Mouse (Mus musculus) embryonic facial prominence, embryonic 15.5 days (tissue): ENCODE data around the gene Sh3pxd2a. TPM values are rescaled to one million over a fixed set of nuclear protein-coding genes. Genes with fewer than 3 reads are reported as not detected.
A peak's percentile ranks its signal among the peaks of the same experiment; 100 is the strongest.

Experiments used
- ATAC-seq: fragments of 200-750 bp; cut with Nextera tagmentation; 2 replicates; pipeline ENCODE4 v1.8.0; 2017; ENCODE audit warnings: low read depth, moderate TSS enrichment; ENCODE audit not compliant: insufficient number of reproducible peaks, low FRiP score, low TSS enrichment
- H3K27ac ChIP-seq: fragments of 300-500 bp; sonication (generic); replicated peaks from 2 replicates; pipeline ENCODE4 v1.5.1; 2015; ENCODE audit warnings: mild to moderate bottlenecking, inconsistent platforms
- H3K27me3 ChIP-seq: fragments of 300-500 bp; sonication (generic); 2 replicates; pipeline ENCODE4 v1.6.1; 2015; ENCODE audit warnings: inconsistent platforms
- H3K36me3 ChIP-seq: fragments of 300-500 bp; sonication (generic); 2 replicates; pipeline ENCODE4 v1.6.1; 2015; ENCODE audit warnings: mild to moderate bottlenecking, inconsistent platforms
- H3K4me1 ChIP-seq: fragments of 300-500 bp; sonication (generic); 2 replicates; pipeline ENCODE4 v1.6.1; 2015; ENCODE audit warnings: inconsistent platforms
- H3K4me2 ChIP-seq: fragments of 300-500 bp; sonication (generic); replicated peaks from 2 replicates; pipeline ENCODE4 v1.6.1; 2015; ENCODE audit warnings: mild to moderate bottlenecking, inconsistent platforms
- H3K4me3 ChIP-seq: fragments of 300-500 bp; sonication (generic); replicated peaks from 2 replicates; pipeline ENCODE4 v1.5.1; 2015; ENCODE audit warnings: mild to moderate bottlenecking, inconsistent platforms
- H3K9ac ChIP-seq: fragments of 300-500 bp; sonication (generic); 2 replicates; pipeline ENCODE4 v1.6.1; 2015; ENCODE audit warnings: inconsistent platforms
- H3K9me3 ChIP-seq: fragments of 300-500 bp; sonication (generic); replicated peaks from 2 replicates; pipeline ENCODE4 v1.6.1; 2016; ENCODE audit warnings: inconsistent platforms
- WGBS: fragments of 180-500 bp; shearing (Covaris S2); methylation state at CpG from one replicate; pipeline ENCODE4 v1.1.7; 2015; 5-methylcytosine and 5-hydroxymethylcytosine counted together
- polyA plus RNA-seq: library from polyadenylated mRNA; unstranded; fragments of >200 nt; fragmentation: Nextera tagmentation; extraction: Ambion mirVana; gene quantifications from 2 replicates; pipeline ENCODE4 v1.2.1, GENCODE M21; 2015

The Sh3pxd2a gene
- polyA plus RNA-seq, 1 experiment from 2014 or later: 15.8 TPM

DNA sequence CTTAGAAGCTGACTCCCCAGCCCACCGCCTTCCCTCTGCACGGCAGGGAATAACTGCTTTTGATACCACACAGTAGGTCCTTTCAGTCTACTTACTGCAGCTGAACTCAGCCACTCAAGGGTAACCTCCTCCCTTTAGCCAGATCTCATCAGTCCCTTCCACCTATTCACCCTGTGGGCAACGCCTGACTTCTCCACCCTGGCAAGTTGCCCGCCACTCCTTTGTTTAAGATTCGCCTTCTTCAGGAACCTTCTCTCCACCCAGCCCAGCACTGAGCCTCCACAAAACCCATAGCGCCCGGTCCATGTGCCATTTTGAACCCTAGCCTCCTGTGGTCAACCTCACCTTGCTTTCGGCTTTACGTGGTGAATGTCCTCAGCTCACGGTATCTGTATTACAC, 161.1 kb downstream of the Sh3pxd2a start:
- Histone ChIP-seq H3K4me2 (no peak overlapping the region), H3K4me3 (no peak overlapping the region), H3K9ac (no peak overlapping the region; the same call in 1 of the 2 replicates), H3K9me3 (no peaks in the 10 kb centered on the region), H3K27ac (peak overlapping the region; percentile 82), H3K36me3 (peaks cover 55% of the 10 kb centered on the region), H3K27me3 (no peaks in the 10 kb centered on the region), H3K4me1 (peaks cover 74% of the 10 kb centered on the region)
- no peak for ATAC-seq
- WGBS: 82% methylated on average over 10 of the region's 10 CpGs

DNA sequence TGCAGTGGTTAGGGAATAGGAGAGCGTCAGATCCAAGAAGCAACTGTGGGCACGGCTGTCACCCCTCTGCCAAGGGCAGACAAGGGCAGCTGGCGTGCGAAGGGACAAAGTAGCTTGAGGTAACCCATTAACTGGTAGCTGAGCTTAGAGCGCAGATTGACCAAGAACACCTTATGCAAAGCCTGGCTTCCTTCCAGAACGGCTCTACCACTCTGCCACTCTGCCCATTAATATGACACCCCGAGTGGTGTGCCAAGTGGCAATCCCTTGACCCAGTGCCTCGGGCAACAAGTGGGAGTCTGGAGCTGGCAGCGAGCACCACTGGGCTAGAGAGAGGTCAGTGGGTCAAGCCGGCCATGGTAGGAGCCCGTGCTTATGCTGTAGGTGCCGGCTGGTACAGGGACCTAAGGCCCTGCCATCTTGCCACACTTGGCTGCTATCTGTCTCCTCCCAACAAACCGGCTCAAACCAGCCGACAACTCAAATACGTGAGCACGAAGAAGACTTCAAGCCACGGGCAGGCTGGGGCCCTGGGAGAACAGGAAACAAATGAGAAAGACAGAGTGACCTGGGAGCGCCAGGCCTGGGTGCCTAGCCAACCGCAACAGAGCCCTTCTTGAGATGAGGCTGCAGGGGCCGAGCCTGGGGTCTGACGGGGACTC, 161.9 kb downstream of the Sh3pxd2a start:
- WGBS: 48% methylated on average over 21 of the region's 21 CpGs
- Histone ChIP-seq H3K4me3 (no peak overlapping the region), H3K9me3 (no peaks in the 10 kb centered on the region), H3K27me3 (no peaks in the 10 kb centered on the region), H3K36me3 (peaks cover 55% of the 10 kb centered on the region), H3K4me1 (peaks cover 79% of the 10 kb centered on the region), H3K9ac (0 out of 2 replicates have a peak overlapping the region, but pooled peaks have one; percentile 9), H3K4me2 (no peak overlapping the region), H3K27ac (peak overlapping the region; percentile 82)
- ATAC-seq: no peak

DNA sequence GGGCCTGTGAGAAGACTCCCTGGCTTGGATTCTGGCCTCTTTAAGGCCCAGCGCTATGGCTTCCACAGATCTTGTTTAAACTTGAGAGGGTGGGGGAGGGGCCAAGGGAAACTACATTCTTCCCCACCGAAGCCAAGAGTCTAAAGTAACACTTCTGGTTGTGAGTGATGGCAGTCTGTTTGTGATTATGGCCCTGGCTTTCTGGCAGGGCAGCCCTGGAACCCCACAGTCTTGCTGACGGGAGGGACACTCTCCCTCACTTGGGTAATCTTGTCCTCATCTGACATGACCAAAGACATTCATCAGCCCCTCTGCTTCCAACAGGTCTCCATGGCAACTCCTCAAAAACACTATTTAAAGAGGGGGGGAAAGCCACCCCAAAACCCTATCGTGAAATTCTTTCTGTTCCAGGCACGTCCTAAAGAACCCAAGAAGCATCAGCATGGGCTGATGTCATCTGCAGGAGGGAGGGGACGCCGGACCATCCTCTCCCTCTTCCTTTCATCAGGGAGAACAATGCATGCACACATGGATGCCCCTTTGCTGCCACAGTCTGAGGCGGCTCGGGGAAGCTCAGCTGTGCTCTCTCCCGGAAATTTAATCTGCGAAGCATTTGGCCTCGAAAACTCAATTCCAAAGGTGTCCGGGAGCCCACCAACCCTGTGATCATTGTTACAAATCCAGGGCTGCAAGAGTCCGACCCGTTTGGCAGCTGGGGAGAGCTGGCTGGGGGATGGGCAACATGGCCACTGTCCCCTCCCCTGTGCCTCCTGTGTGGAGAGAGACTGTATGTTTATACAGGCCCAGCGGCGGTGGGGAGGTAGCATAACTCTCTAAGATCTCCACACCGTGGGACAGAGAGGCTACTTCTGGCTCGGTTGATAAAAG, 162.7 kb downstream of the Sh3pxd2a start:
- H3K9ac ChIP-seq: 0 out of 2 replicates have a peak overlapping the region, but pooled peaks have one; percentile 9
- peak; percentile 70 for ATAC-seq
- peak overlapping the region; percentile 24; the same call in 1 of the 2 replicates for H3K4me2 ChIP-seq
- H3K36me3 ChIP-seq: peaks cover 52% of the 10 kb centered on the region
- 4% methylated on average over 19 of the region's 19 CpGs for whole genome bisulfite sequencing
- H3K4me1 ChIP-seq: peaks cover 86% of the 10 kb centered on the region
- H3K4me3 ChIP-seq: no peak overlapping the region
- H3K27me3 ChIP-seq: no peaks in the 10 kb centered on the region
- H3K27ac ChIP-seq: peak overlapping the region; percentile 82
- H3K9me3 ChIP-seq: no peaks in the 10 kb centered on the region

DNA sequence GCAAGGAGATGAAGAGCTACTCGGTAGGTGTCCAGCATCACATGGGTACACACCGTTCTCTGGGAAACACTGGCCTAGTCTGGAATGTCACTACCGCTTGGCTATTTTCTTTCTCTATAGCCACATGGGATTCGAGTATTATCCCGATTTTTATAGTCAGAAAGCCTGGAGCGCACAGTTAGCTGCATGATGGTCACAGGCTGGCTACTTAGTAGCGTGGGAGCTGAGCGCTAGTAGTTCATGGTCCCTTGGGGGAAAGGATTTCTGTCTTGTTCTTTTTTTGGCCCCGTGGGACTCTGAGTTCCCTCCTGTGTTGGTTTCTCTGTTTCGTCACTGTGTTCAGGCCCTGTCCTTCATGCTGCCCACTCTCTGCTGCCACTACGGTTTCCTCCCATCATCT, 166.1 kb downstream of the Sh3pxd2a start:
- ATAC-seq: no peak
- H3K4me1 ChIP-seq: peaks cover 73% of the 10 kb centered on the region
- no peak overlapping the region for H3K4me2 ChIP-seq
- WGBS: 75% methylated on average over 11 of the region's 11 CpGs
- peak overlapping the region; percentile 65; the same call in 1 of the 2 replicates for H3K27ac ChIP-seq
- H3K9me3 ChIP-seq: no peaks in the 10 kb centered on the region
- no peak overlapping the region for H3K9ac ChIP-seq
- peaks cover 38% of the 10 kb centered on the region for H3K36me3 ChIP-seq
- H3K4me3 ChIP-seq: no peak overlapping the region
- H3K27me3 ChIP-seq: no peaks in the 10 kb centered on the region

DNA sequence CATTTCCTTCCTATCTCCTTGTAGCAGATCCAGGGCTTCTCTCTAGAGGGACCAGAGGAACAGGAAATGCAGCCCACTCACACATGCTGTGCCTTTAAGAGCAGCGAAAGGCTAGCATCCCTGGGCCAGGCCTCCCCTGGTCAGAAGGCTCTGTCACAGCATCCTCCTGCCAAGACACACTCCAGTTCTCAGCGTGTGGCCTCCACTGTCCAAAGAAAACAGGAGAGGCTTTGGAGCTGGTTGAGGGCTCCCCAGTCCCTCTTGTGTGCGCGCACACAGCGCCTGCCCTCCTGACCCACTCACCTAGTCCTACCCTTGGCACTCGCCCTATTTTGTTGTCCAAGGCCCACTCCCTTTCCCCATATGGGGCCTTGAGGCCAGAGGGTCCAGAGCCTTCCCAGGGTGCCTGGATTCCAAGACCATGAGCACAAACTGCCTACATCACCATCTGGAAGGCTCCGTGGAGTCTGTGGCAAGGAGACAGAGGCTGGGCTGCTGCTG, 171.7 kb downstream of the Sh3pxd2a start:
- no peak for ATAC-seq
- Histone ChIP-seq H3K4me3 (no peak overlapping the region), H3K9ac (no peak overlapping the region; the same call in 1 of the 2 replicates), H3K9me3 (no peaks in the 10 kb centered on the region), H3K4me1 (peaks cover 71% of the 10 kb centered on the region), H3K27ac (peak overlapping the region; percentile 82), H3K4me2 (no peak overlapping the region), H3K36me3 (peaks cover 30% of the 10 kb centered on the region), H3K27me3 (no peaks in the 10 kb centered on the region)
- WGBS: 42% methylated on average over 7 of the region's 7 CpGs

DNA sequence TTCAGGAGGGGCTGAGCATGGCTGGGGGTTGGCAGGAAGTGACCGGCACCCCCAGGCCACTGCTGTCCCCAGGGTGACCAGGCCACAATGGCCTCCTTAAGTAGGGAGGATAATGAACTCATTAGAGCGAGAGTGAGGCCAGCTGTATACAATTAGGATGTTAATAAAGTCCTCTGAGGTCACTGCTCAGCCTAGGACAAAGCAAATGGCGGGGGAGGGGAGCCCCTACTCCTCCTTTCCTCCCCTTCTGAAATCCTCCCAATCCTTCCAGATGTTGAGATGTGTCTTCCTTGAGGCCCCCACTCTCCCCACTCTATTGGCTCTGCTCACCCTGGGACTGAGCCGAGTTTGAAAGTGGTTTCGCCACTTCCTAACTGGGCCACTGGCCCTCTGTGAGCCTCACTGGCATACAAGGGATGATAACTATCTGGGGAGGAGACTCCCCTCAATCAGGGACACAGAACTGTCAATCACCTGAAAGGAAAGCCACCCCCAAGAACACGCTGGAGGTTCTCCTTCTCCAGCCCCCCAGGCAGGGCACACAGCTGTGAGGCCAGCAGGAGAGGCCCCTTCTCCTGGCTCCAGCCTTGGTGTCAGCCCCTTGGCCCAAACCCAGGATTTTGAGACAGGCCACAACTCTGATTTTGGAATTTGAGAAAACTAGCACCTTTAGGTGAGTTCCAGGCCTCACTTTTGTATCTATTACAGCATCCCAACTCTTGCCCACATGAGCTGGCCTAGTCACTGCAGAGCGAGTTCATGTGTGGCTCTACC, 172.7 kb downstream of the Sh3pxd2a start:
- Histone ChIP-seq H3K27ac (peak overlapping the region; percentile 82), H3K4me3 (no peak overlapping the region), H3K9me3 (no peaks in the 10 kb centered on the region), H3K27me3 (no peaks in the 10 kb centered on the region), H3K36me3 (peaks cover 41% of the 10 kb centered on the region), H3K9ac (no peak overlapping the region), H3K4me1 (peaks cover 64% of the 10 kb centered on the region), H3K4me2 (peak overlapping the region; percentile 0; the same call in 1 of the 2 replicates)
- WGBS: 30% methylated on average over 7 of the region's 7 CpGs
- ATAC-seq: peak; percentile 43; the same call in 1 of the 2 replicates

DNA sequence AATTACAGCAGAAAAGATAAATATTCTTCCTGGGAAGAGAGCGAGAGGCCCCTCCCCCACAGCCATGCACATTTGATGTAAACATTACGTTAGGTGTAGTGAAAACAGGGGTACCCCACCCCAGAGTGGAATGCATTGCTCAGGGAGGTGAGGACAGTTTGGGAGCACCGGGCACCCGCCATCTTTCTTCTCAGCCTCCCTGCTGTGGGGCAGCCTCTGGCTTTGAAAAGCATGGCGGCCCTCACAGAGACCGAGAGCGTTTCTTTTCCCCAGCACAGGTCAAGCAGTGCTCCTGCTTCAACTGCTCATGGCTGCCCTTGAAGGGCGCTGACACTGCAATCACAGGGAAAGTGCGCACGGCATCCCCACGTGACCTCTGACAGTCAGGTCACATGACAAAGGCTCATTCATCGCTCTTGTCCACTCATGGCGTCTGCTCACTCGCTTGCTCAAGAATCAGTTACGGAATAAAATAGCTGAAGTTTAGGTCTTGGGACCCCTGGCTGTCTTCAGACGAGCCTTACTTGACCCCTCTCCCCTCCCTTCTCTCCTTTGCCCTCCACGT, 177.2 kb downstream of the Sh3pxd2a start:
- peaks cover 71% of the 10 kb centered on the region for H3K36me3 ChIP-seq
- no peak overlapping the region for H3K4me3 ChIP-seq
- no peak overlapping the region for H3K27ac ChIP-seq
- no peak for ATAC-seq
- H3K9ac ChIP-seq: no peak overlapping the region
- WGBS: 64% methylated on average over 17 of the region's 17 CpGs
- no peak overlapping the region for H3K4me2 ChIP-seq
- H3K9me3 ChIP-seq: no peaks in the 10 kb centered on the region
- no peaks in the 10 kb centered on the region for H3K27me3 ChIP-seq
- peaks cover 53% of the 10 kb centered on the region for H3K4me1 ChIP-seq

DNA sequence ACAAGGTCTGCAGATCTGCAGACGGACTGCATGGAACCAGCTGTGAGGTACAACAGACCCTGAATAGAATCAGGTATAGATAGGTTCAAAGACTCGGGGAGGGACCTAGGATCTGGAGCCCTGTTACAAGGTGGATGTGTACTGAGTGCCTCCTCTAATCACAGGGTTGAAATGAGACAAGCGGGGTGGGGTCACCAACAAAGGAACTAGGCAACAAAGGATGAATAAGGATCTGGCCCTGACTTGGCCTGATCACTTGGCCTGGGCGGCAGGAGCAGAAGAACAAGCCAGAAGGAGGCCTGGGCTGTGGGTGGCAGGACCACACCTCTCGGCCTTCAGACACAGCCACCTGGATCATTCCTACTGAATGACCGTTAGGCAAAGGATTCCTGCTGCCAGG, 178.6 kb downstream of the Sh3pxd2a start:
- 81% methylated on average over 6 of the region's 6 CpGs for WGBS
- Histone ChIP-seq H3K9me3 (no peaks in the 10 kb centered on the region), H3K27ac (no peak overlapping the region), H3K4me2 (no peak overlapping the region), H3K9ac (no peak overlapping the region), H3K4me1 (peaks cover 53% of the 10 kb centered on the region), H3K36me3 (peaks cover 81% of the 10 kb centered on the region), H3K27me3 (no peaks in the 10 kb centered on the region), H3K4me3 (no peak overlapping the region)
- no peak for ATAC-seq

DNA sequence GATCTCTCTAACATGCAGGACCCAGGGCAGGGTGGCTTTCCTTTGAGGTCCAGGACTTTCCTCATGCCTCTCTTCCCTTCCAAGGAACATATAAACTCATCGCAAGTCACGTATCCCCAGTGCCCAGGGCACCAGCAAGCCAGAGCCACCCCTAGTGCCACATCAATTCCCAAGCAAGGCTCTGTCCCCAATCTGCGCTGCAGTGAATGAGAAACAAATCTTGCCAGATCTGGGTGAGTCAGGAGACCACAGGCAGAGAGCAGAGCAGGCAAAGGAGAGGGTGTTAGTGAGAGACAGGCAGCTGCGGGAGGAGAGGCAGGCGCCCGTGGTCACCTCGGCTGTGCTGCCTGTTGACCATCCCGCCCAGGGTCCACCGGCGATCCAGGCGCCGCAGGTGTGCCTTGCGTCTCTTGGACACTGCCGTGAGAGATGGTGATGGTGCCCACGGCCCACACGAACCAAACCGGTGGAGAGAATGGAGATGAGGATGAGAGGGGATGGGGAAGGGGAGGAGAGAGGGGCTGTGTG, 181.4 kb downstream of the Sh3pxd2a start:
- ATAC-seq: no peak
- H3K4me2 ChIP-seq: no peak overlapping the region
- 95% methylated on average over 17 of the region's 17 CpGs for WGBS
- H3K4me1 ChIP-seq: peaks cover 60% of the 10 kb centered on the region
- peaks cover 86% of the 10 kb centered on the region for H3K36me3 ChIP-seq
- H3K9me3 ChIP-seq: no peaks in the 10 kb centered on the region
- H3K4me3 ChIP-seq: no peak overlapping the region
- no peak overlapping the region for H3K9ac ChIP-seq
- H3K27ac ChIP-seq: peak overlapping the region; percentile 93
- H3K27me3 ChIP-seq: no peaks in the 10 kb centered on the region

DNA sequence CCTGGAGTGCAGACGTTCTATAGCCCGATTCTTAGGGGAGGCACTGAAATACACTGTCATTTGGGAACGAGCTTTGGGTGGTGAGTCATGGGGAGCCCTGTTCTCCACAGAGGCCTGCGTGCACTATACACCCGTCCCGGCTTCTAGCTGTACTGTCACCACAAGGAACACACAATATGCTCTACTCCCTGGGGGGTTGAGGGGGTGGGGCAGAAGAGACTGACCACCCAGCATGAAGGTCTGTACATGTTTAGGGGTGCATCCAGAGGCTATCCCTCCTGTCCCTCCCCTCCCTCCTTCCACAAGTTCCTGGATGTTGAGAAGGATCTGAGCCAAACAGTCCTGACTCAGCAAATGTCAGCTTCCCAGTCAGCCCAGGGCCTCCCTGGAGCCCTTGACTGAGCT, 182.1 kb downstream of the Sh3pxd2a start:
- peaks cover 63% of the 10 kb centered on the region for H3K4me1 ChIP-seq
- no peaks in the 10 kb centered on the region for H3K27me3 ChIP-seq
- no peaks in the 10 kb centered on the region for H3K9me3 ChIP-seq
- WGBS: 67% methylated on average over 6 of the region's 6 CpGs
- peaks cover 87% of the 10 kb centered on the region for H3K36me3 ChIP-seq
- no peak overlapping the region for H3K4me3 ChIP-seq
- peak overlapping the region; percentile 93 for H3K27ac ChIP-seq
- H3K9ac ChIP-seq: no peak overlapping the region
- H3K4me2 ChIP-seq: no peak overlapping the region
- 0 out of 2 replicates have a peak, but pooled peaks have one; percentile 17 for ATAC-seq
